Mouse (Mus musculus) heart, postnatal 25 days (tissue): ENCODE results near the gene Wfikkn2. TPM values are rescaled to one million over a fixed set of nuclear protein-coding genes. Genes with fewer than 3 reads are reported as not detected.

ENCODE experiments used
- DNase-seq: peaks from one replicate; pipeline ENCODE4 v3.0.0; 2022; ENCODE audit warnings: low spot score
- intact Hi-C: fragments of 180-260 bp; cut with DNase I; formaldehyde crosslinking; loops from one replicate; pipeline ENCODE4 v1.15.1; 2025
- total RNA-seq, 2 experiments: library from RNA; stranded (reverse); gene quantifications; 2 replicates each; pipeline ENCODE4 v1.2.3; 2021

Wfikkn2 gene
- total RNA-seq, 2 experiments from 2014 or later, result 2.3 to 3.1 TPM

DNA sequence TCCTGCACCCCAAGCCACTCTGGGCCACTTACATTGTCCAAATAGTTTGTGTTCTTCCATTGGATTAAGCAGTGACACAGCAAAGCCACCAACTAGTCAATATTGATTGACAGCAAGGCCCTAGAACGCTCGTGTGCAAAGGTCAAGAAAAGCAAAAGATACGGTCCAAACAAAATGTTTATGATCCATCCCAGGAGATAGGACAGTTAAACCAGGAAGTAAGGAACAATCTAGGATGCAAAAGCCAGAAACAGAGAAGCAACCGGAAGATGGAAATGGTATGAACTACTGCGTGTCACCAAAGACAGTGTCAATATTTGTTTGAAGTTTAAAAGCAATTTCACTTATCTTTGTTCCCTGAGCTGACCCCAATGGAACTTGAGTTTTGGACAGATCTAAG is 43.7 kb downstream of the Wfikkn2 start:
- no peak for DNase-seq
- intact Hi-C loops, result no loop called here

DNA sequence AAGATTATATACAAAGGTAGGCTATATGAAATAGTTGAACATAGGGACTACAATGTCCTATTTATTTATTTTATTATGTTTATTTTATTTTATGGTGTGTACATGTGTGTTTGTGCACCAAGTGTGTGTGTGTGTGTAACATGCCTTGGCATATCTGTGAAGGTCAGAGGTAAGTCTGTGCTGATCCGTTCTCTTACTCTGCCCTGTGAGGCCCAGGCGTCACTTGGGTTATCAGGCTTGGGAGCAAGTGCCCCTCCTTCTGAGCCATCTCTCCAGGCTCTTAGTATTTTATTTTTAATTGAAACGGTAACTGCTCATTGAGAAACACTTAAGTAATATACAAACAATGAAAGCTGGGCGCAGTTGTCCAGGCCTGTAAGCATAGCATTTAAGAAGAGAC is 45.4 kb downstream of the Wfikkn2 start:
- no peak for DNase-seq
- intact Hi-C loops, result no loop called here

DNA sequence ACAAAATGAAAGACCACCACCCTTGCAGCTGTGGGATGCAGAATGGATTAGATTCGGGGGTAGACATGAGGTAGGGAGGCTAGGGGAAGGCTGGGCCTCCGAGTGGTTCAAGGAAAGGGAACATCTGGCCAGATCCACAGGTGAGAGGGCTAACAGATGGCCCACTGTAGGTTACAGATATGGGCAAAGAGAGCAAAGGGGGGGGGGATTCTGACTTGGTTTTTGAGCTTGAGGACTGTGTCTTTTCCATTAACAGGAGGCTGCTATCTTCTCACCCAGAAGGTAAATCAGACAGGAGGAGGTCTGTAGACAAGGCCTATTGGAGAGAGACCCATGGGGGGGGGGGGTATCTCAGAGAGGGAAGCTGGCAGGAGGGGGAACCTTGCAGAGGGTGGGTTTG is 46.0 kb downstream of the Wfikkn2 start:
- intact Hi-C loops, result no loop called here
- no peak for DNase-seq

DNA sequence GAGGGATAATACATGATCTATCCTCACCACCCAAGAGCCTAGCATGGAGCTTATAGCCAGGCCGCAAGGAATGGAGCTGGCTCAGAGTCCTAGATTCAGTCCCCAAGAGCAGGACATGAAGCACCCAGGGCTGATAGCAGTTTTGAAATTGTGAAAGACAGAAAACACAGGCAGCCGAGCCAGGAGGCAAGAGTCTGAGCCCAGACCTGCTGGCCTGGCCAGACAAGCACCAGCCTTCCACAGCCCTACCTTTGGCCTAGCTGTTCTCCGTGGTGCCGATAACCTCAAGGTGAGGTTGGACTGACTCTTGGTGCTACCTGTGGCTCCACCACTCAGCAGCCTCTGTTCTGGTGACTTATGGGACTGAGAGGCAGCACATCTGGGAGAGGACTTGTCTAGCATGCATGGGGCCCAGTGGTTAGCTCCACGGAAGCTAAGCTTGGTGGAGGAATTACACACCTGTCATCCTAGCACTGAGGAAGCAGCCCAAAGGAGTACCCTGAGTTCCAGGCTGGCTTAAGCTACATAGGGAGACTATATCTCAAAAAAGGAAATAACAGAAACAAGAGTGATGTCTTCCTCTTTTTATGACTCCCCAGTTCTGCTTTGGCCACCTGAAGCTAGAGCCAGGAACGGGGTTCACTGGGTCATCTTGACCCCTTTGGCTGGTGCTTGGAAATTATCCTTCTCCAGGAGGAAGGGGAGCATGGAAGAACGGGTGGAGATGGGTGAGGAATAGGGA is 47.2 kb downstream of the Wfikkn2 start:
- intact Hi-C loops, result no loop called here

DNA sequence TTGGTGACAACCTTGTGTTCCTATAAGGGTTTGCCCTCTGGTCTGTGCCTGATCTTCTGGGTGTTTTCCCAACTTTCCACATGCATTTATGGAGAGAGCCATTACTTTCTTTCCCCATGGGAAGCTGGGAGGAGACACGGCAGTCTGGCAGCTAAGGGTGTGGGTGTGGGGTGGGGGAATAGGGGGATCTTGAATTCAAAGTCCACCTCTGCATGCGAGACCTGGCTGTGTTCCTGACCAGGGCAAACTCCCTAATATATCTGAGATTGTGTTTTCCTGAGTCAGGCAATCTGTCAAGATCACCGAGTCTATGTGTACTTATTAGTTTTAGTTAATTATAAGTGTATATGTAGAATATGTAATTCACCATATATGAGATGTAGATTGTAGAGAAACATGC is 49.5 kb downstream of the Wfikkn2 start:
- intact Hi-C loops, result no loop called here
- DNase-seq, result no peak

More for the DNA sequence above, 47.2 kb downstream of the Wfikkn2 start:
- no peak for DNase-seq

DNA sequence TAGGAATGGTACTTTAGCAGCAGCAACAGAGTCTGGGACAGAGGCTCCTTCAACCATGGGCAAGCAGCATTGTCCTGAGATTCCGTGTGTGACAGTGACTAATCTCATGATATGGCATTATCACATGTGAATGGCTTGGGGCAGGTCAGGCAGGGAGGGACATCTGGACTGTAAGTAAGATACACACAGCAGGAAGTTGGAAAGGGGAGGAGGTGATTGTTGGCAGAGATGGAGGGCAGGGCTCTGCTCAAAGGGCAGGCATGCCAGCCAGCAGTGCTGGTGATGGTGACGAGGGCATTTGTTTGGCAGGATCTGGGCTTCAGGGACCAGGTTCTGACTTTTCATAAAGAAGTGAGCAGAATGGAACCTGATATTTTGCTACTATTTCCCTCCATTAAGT is 52.7 kb downstream of the Wfikkn2 start:
- no peak for DNase-seq
- intact Hi-C loops, result no loop called here

DNA sequence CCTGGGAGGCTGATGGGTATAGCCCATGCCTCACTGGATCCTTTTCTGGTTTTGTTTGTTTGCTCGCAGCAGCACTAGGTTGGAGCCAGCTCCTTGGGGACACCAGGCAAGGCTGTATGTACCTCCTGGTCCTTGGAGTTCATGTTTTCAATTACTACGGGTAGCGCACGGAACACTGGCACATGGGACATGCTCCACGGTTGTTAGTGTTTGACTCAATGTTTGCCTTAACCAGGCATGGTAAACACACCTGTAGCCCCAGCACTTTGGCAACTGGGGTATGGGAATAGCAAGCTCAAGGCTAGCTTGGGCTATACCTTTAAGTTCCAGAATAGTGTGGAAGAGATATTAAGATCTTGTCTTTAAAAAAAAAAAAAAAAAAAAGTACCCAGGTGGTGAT is 55.1 kb downstream of the Wfikkn2 start:
- intact Hi-C loops, result no loop called here
- no peak for DNase-seq

DNA sequence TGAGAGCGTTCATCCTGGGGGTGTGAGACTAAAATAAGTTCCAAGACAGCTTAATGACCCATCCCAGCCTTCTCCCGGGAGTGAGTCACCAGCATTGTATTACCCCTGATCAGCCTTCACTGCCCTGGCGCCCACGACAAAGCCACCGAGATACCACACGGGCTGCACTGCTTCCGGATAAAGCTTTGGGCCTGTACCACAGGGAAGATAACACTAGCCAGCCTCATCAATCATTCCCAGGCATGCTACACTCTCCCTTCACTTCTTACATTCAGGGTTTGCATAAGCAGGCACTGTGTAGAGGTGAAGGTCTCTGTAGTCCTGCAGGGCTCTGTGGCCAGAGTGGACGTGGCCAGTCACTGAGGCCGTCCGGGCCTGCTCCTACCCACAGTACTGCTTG is 56.2 kb downstream of the Wfikkn2 start:
- intact Hi-C loops, result no loop called here
- no peak for DNase-seq

Other genes with a start within 250 kb of the Wfikkn2 start
- gene Spag9, start 249.9 kb downstream of the Wfikkn2 start, total RNA-seq, result 100 to 1,000 TPM; 132 to 139 TPM
- 10 to 100 TPM; 57.2 to 60.6 TPM for gene Tob1, start 34.6 kb downstream of the Wfikkn2 start, total RNA-seq
- not detected for gene Gm21885, start 35.9 kb upstream of the Wfikkn2 start, total RNA-seq
- gene Luc7l3, start 76.0 kb upstream of the Wfikkn2 start, total RNA-seq, result 10 to 100 TPM; 31.4 to 37.7 TPM
- 100 to 1,000 TPM; 263 to 280 TPM for gene Ankrd40, start 82.0 kb upstream of the Wfikkn2 start, total RNA-seq
- gene Abcc3, start 147.0 kb upstream of the Wfikkn2 start, total RNA-seq, result 1 to 10 TPM; 2.0 to 2.7 TPM
- gene Cacna1g, start 228.2 kb upstream of the Wfikkn2 start, total RNA-seq, result 10 to 100 TPM; 15.4 to 21.5 TPM
- gene Spata20, start 240.2 kb upstream of the Wfikkn2 start, total RNA-seq, result under 1 TPM; 0.34 to 0.42 TPM